Mouse (Mus musculus): Measurements from ENCODE around the gene Trex1. TPM values are rescaled to one million over a fixed set of nuclear protein-coding genes. Genes with fewer than 3 reads are reported as not detected.

Trex1 gene
- total RNA-seq, 2 experiments from 2014 or later = 9.7 to 10.5 TPM

- no peak for DNase-seq
Measured at GRCm38 (mm10) chr9:109087987-109088386, 28.5 kb upstream of the Trex1 start.

- DNase-seq = no peak
Measured at GRCm38 (mm10) chr9:109084922-109085321, 25.4 kb upstream of the Trex1 start.

- peak; percentile 85 for DNase-seq
Measured at GRCm38 (mm10) chr9:109082124-109082800, 22.7 kb upstream of the Trex1 start, which contains the start of the genes Ccdc51 and Tma7. TSS of gene Ccdc51 (plus strand) at chr9:109082493. TSS of gene Tma7 (minus strand) at chr9:109082587.

GRCm38 (mm10) chr9:109081749-109082123 lies 22.2 kb upstream of the Trex1 start:
- no peak for DNase-seq

- DNase-seq = no peak
Measured at GRCm38 (mm10) chr9:109080516-109080915, 21.0 kb upstream of the Trex1 start.

GRCm38 (mm10) chr9:109073661-109074573 lies 14.4 kb upstream of the Trex1 start, which contains the start of gene Atrip:
TSS of gene Atrip (minus strand) at chr9:109074124.
- DNase-seq = peak; percentile 89

GRCm38 (mm10) chr9:109068095-109068735 lies 8.7 kb upstream of the Trex1 start:
- DNase-seq = no peak

- no peak for DNase-seq
Measured at GRCm38 (mm10) chr9:109060898-109061295, 1.4 kb upstream of the Trex1 start.

GRCm38 (mm10) chr9:109060184-109060897 lies 807 bp upstream of the Trex1 start:
- DNase-seq = no peak

GRCm38 (mm10) chr9:109058006-109058765 lies 1.3 kb downstream of the Trex1 start:
- no peak for DNase-seq

GRCm38 (mm10) chr9:109057543-109057942 lies 2.0 kb downstream of the Trex1 start:
- no peak for DNase-seq

- DNase-seq = no peak
Measured at GRCm38 (mm10) chr9:109056916-109057315, 2.6 kb downstream of the Trex1 start.

- DNase-seq = no peak
Measured at GRCm38 (mm10) chr9:109056081-109056690, 3.3 kb downstream of the Trex1 start.

GRCm38 (mm10) chr9:109055271-109056030 lies 4.1 kb downstream of the Trex1 start:
- no peak for DNase-seq

GRCm38 (mm10) chr9:109054712-109055111 lies 4.8 kb downstream of the Trex1 start:
- peak; percentile 59 for DNase-seq

GRCm38 (mm10) chr9:109053851-109054250 lies 5.7 kb downstream of the Trex1 start:
- DNase-seq = no peak

- DNase-seq = no peak
Measured at GRCm38 (mm10) chr9:109053366-109053765, 6.2 kb downstream of the Trex1 start.

- DNase-seq = no peak
Measured at GRCm38 (mm10) chr9:109052490-109053260, 6.9 kb downstream of the Trex1 start.

Data from gastrocnemius, postnatal 25 days (tissue).